Mouse (Mus musculus) frontal cortex, postnatal 25 days (tissue): ENCODE measurements around the gene Dock9.
"Not testable (repeated sequence)": the region's sequence is repeated elsewhere in the genome, so short reads cannot be mapped to it uniquely, and the experiment has no call there.

Experiments
- DNase-seq, 2 experiments: peaks; one replicate each; pipeline ENCODE4 v3.0.0; 2022; ENCODE audit warnings: low spot score in 2 of 2

Dock9 gene

DNA sequence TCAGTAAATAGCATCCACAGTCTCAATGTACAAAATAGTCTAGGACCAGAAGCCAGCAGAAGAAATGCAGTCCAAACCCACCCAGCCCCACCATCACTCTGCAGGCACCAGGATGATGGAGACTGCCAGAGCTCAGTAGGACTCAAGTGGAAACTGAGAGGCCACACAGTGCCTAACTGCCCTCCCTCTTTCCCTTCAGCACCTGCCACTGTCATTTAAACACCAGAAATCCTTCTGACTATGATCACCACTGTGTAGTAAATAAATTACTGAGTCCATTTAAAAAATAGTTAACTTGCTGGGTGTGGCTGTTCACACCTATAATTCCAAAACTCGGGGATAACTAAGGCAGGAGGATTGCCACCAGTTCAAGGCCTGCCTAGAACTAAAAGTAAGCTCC is 97.6 kb downstream of the Dock9 start:
- no peak for DNase-seq

DNA sequence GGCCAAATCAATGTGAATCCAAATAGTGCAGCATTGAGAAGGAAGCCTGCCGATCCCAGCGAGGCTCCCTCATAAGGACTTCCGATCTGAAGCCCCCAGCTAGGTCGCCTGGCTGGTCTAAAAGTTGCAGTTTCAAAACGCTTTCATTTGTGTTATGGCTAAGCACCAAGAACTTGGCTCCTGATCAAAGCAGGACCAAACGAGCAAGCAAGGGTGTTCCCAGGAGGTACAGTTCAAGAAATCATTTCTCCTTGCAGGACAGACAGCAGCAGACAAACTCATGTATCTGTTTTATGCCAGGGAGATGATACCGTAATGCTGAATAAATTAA is 99.1 kb downstream of the Dock9 start:
- no peak for DNase-seq

DNA sequence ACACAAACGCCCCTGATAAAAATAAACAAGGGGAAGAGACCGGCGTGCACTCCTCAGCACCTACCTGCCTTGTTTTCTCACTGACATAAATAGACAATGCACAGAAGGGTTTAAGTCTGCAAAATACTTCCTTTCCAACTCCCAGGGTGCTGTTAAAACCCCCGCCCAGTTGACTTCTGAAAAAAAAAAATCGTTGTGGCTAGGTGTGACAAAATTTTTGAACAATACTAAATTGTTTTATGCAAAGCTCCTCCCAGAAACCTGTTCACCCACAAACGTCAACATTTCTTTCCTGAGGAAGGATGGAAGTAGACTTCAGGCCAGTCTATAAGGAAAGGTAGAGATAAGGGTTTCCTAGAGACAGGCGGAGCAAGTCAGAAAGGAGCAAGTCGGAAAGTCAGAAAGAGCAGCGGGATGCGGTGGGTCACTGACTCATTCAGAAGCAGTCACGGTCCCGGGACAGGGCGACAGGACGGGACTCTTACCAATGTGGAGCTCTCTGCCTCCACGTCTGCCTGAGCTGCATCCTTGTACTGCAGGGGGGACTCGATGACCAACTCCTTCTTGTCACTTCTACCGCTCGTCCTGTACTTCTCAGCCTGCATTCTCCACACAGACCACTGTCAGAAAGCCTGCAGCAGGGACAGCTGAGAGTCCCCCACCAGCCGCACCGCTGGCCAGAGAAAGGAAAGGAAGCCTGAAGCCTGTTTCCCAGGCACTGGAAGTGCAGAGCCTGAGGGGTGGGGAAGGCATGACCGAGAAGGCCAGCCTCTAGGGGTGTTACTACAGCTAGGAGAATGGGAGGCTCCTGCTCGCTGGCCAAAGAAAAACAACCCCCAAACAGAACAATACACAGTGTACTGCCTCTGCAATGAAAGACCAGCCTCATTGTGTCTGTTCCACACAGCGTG is 99.7 kb downstream of the Dock9 start:
- no peak for DNase-seq

DNA sequence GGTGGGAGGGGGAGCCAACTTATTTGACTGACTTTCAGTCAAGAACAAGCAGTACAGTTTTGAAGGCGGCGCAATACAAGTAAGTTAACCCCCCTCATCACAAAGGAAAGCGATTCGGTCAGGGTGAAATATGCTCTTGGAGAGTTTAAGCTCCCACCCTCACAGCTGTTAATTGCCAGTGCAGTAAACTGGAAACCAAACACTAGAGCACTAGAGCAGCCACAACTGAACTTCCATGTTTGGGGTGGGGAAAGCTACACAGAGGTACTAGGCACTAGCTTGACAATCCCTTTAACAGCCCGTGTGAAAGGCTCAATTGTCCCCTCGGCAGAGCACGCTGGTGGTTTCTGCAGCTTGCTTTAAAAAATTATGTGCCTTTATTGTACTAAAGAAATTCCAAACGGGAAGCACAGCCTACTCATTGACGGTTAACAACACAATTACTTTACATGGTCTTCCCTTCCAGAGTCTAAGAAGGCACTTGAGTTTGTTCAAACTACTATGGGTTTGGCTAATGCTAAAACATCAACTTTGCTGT is 100.4 kb downstream of the Dock9 start:
- no peak for DNase-seq

DNA sequence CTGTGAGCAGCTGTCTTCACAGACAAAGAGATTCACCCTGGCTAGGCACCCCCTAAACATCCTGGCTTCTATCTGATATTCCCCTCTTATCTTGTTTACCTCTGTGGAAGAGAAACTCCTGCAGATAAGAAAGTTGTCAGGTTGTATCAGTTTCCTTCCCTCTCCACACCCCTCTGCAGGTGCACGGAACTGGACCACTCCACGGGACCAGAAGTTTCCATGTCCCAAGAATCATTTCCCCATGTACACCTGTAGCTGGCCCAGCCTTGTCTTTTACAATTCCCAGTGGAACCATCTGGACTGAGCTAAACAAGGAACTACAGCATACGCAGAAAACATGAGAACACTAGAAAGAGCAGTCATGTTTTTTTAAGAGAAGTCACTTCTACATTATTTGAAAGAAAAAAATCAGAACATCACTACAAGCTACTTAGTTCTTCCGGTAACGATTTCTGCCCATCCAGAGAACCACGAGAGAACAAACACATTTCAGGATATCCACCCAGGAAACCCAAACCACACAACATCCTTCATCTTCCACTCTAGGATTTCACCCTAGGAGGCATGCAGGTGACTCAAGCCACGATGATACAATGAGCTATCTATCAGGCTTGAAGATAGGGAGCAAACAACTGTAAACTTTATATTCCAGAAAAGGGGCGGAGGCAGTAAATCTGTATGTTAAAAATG is 101.1 kb downstream of the Dock9 start:
- DNase-seq, result no peak

DNA sequence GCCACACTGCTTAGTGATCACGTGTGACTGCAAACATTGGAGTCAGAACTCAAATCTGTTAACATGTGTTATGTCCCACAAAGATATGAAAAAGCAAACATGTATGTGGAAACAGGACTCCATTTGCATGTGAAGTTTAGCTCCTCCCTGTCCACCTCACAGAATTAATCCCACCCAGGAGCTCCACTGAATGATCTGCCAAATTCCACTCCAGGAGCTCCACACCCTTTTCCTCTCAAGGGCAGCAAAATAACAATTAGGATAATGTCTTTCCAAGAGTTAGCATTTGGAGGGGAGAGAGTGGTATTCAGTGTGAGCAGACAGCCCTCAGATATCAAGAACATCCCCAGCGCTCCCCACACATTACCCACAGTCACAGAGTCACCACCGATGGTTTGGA is 102.9 kb downstream of the Dock9 start:
- DNase-seq, result no peak

DNA sequence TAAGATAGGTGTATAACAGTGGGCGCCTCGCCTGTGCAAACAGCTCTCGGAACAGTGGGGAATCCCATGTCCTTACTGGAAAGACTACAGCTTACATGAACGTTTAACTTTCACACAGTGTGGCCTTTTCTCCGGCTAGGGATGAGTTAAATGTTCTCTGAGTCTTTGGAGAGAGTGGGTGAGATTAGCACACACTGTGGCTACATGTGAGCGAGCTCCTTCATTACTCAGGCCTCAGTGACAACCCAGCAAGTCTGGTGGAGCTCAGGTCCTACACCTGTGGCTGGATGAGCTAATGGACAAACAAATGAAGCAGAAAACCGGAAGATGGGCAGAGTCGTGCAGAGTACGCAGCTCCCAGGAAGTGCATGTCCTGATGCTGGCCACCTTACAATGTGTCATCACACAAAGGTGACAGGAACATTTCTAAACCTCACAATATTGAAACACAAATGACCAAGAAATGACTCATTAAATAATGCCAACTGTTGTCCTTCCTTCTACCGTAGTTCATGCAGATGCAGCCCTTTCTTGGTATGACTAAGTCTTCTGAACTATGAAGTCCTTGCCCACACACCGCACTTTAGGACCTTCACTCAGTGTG is 103.5 kb downstream of the Dock9 start:
- no peak for DNase-seq

DNA sequence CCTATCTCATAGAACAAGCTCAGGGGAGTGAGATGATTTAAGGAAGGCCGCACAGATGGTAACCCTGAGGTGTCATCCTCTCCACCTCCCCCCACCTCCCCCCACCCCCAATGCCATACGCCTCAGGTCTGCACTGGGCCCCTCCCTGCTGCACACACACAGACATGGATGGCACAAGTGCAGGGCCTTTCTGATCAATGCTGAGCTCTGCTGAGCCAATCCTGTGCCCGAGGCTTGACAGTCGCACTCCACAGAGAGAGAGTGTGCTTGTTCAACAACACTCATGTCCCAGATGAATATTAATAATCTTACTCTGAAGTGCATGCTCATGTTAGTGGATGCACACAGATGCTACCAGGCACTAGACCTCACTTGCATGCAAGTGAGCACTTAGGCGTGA is 108.0 kb downstream of the Dock9 start:
- DNase-seq, result not testable (repeated sequence)

DNA sequence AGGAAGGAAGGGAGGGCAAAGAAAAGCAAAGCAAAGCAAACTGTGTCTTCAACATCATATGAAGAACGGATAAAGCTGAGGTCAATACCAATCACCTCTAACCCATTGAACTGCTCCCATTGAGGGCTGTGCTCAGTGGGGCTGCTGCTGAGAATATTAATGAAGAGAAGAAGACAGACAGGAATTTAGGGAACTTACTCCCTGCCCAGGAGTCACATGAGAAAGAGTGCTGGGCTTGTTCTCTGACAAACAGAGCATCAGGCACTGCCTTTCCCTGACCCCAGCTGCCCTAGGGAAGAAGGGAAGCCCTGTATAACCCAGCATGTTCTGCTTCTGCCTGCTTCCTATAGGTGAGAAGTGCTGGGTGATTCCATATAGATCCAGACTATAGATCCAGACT is 109.5 kb downstream of the Dock9 start:
- DNase-seq, result no peak

DNA sequence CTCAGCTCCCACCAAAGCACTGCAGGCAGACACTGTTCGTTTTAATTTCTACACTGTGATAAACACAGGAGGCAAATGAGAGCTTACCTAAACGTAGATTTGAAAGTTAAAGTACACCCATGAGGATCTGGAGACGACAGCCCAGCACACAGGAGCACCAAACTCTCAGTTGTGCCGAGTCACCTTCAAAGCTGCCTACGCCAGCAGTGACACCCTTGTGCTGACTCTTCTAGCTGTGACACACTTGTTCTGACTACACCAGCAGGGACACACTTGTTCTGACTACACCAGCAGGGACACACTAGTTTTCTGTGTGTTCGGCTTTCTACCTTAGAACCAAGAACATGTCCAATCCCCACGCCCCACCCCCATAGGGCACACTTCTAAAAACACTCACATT is 110.4 kb downstream of the Dock9 start:
- DNase-seq, result no peak

DNA sequence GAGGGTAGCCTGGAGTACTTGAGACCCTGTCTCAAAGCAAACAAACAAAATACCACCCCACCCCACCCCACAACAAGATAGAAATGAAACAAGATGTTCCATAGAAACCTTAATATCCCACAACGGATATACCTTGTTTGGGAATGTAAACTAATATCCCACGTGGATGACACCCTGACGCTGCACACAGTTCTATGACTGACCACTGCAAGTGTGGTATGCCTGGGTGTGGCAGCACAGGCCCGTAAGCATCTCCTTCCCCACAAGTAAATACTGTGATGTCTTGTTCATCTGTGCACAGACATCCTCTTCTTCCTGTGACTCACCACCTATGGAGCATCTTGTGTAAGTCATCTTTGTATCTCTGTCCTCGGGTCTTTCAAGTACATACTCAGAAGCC is 118.7 kb downstream of the Dock9 start:
- DNase-seq, result no peak

DNA sequence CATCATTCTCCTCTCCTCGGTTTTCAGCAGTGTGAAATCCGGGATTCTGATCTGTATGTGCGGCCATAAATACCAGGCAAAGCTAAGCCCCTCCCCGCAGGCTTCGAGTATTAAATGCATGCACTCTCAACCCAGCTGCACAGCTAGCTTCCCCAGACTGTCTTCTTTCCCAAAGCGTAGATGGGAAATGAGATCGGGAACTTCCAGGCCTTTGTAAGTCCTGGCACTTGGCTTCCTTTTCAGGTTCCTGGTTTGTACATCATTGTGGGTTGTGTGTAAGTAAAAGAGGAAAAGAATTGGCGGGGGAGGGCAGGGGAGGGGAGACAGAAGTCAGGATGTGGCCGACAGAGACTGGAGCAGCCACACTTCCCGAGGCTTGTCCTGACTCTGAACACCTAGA is 119.2 kb downstream of the Dock9 start:
- no peak for DNase-seq

DNA sequence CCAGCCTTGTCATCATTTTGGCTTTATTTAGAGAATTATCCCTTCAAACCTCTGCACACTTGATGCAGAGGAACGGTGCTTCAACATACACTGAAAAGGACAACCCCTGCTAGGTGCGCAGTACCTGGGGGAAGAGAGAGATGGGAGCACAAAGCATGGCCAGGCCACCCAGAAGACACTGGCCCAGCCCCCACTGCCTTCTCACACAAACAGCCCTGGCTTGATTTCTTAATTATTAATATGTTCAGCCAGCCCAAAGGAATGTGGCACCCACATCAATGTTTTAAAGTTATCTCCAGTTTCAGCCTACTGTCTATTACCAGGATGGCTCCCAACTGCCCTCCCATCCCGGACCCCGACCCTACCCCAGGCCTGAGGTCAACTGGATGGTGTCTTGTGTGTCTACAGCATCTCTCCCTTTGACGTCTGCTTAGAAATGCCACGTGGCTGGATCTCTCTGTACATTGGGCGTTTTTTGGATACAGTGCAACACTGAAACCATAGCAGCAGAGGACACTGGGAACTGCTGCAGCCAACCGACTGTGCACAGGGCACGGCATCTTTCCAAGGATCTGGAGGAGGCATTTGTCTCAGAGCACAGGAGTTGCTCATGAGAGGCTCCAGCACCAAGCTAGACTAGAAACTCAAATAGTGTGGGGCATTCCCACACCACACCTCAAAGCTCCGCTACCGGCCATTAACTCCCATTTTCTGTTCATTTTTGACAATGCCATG is 120.9 kb downstream of the Dock9 start:
- no peak for DNase-seq

DNA sequence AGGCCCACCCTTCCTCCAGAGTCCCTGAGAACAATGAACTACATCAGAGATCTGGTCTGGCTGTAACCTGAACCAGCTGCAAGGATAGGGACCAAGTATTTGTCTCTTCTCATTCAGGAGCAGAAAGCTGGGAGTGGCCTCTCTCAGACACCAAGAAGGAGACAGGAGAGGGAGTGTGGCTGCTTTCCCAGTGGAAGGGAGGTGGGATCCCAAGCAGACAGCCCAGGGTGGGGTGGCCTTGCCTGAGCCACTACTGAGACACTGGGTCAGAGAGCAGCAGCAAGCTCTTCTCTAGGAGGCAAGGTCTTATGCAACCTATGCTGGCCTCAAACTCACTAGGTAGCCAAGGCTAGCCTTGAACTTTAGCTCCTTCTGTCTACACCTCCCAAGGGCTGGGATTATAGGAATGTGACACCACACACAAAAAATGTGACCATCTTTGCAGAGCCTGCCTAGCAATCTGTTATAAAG is 121.5 kb downstream of the Dock9 start:
- DNase-seq, result no peak

DNA sequence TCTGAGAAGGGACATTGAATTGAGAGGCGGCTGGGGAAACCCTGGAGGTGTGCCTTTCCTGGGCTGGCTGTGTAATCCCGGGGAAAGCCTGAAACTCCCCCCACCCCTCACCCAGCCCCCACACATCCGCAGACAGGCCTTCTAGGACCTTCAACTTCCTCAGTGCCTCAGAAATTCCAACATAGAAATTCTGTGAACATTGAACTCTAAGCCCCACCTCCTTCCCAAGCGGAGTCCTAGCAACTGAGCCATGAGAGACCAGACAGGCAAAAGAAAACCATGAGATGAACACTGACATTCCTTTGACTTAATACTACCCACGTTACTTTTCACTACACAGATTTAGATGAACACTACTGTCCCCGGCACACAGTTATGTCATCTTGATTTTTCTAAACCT is 122.1 kb downstream of the Dock9 start:
- no peak for DNase-seq

DNA sequence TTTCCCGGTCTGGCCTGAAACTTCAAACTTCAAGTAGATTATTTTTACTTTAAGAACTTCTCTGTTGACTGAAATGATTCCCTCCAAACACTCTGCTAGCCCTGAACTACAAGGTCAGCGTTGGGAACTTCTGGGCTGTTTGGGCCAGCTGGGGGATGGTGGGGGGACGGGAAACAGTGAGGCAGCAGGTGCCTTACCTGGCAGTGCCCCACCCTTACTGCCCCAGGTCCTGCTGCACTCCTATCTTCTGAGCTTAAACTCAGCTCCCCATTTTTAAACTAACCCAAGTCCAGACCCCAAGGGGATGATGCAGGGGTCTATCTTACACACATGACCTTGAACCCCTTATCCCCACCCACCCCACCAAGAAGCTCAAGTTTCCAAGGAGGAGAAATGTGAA is 122.5 kb downstream of the Dock9 start:
- no peak for DNase-seq

DNA sequence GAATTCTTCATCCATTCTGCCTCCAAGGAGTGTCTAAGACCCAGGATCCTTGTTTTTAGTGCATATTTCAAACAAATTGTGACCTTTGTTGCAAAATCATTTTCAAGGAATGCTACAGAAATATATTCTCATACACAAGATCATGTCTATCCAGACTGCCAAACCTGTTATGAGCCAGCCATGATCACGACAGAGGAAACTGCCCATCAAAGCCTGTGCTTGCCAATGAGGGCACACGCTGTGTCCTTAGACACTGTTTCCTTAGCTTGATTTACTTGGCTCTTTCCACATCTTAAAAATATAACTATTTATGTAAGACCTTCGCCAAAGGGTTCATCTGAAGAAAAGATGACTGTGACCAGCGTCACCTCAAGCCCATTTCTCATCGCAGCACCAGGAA is 127.6 kb downstream of the Dock9 start:
- DNase-seq, result no peak

DNA sequence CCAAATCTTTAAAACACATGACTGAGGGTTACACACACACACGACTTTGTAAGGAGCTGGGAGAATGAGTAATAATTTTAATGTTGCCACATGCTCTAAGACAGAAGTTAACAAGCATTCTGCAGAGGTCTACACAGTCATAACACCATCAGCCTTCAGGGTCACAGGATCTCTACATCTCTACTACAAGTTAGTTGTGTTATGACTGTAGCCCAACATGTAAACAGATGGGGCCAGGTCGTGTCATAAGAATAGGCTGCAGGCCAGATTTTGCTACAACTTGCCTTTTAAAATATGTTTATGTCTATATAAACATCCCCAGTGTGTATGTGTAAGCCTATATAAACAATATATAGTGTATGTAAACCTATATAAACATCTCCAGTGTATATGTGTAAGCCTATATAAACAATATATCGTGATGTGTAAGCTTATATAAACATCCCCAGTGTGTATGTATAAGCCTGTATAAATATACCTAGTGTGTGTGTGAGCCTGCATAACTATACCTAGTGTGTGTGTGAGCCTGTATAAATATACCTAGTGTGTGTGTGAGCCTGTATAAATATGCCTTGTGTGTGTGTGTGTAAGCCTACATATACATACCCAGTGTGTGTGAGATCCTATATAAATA is 130.9 kb downstream of the Dock9 start:
- DNase-seq, result no peak

DNA sequence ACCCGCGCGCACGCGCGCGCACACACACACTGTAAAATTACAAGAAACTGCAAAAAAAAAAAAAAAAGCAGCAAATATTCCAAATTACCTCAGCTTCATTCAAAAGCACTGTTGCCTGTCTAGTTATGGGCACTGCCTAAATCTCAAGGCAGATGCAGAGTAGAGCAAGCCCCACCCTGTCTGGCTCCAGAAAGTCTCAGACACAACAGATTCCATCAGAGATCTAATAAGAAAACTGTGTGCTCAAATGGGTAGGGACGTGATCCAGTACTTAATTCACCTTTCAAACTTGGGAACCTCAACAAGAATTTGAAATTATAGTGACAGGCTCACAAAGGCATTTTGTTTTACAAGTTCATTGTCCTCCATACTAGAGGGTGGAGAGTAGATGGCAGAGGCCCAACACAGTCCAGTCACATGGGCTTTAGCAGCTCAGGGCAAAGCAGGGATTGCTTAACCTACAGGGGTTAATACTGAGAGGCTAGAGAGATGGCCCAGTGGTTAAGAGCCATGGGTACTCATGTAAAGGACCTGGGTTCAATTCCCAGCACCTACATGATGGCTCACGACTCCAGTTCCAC is 131.9 kb downstream of the Dock9 start:
- no peak for DNase-seq

DNA sequence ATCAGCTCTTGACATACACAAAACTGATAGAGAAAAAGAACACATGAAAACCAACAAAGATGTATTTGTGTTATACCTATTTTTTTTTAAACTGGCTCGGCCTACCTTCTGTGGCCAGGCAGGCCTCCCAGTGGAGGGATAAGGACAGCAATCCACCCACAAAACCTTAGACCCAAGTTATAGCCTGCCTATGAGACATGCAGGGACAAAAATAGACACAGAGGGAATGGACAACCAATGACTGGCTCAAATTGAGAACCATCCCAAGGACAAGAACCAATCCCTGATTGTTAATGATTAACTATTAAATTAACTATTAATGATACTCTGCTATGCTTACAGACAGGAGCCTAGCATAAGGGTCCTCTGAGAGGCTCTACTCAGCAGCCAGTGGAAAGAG is 133.7 kb downstream of the Dock9 start:
- DNase-seq, result no peak

DNA sequence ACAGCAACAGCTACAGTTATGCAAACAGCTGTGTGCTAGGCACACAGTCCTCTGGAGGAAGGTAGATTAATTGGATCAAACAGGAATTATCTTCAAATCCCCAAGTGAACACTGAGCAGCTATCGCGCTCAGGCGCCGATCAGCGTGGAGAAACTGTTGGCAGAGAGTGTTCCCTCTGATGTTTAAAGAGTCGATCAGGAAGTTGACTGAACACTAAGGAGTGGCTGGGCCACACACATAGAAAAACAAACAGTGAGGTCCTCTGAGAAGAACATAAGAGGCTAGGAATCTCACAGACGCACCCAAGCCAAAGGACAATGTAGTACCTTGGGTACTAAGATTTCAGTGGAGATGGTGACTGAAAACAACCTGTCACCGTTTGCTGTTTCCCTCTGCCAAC is 136.7 kb downstream of the Dock9 start:
- no peak for DNase-seq
